Mouse (Mus musculus) frontal cortex, adult (tissue): Measurements from ENCODE around the gene Prph.
"Not testable (repeated sequence)": the region's sequence is repeated elsewhere in the genome, so short reads cannot be mapped to it uniquely, and the experiment has no call there.

Experiments
- ATAC-seq: cut with Nextera tagmentation; 2 replicates; pipeline ENCODE4 v1.9.2; 2017; ENCODE audit warnings: mild to moderate bottlenecking, moderate library complexity, mixed read lengths; ENCODE audit not compliant: low TSS enrichment

Prph gene

DNA sequence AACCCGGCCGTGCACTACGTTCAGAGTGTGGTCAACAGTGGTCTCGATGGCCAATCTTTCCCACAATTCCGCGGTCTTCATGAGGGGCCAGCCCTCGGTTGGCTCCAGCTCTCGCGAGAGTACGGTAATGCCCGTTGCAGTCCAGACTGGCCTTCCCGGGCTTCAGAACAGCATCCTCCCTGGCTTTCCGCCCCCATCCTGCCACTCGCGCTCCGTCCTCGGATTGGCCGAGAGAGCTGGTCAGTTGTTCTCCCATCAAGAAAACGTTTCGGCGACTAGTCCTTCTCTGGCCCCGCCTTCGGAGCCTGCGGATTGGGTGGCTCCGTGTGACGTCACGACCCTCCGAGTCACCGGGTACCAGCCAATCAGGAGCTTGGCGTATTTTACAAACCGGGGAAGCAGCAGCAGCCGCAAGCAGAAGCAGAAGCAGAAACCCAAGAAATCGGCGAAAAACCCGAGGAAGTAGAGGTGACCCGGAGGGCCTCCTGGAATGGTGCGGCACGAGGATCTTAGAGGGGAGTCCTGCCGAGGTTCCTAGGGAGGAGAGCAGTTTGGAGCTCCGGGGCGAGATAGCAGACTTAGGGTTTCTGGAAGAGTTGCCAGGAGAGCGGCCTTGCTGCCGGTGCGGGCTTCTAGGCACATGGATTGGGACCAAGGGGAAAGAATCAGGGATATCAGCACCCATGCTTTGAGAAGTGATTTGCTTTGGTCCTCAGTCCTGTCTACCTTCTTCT is 19.8 kb downstream of the Prph start:
- peak; percentile 99 for ATAC-seq

DNA sequence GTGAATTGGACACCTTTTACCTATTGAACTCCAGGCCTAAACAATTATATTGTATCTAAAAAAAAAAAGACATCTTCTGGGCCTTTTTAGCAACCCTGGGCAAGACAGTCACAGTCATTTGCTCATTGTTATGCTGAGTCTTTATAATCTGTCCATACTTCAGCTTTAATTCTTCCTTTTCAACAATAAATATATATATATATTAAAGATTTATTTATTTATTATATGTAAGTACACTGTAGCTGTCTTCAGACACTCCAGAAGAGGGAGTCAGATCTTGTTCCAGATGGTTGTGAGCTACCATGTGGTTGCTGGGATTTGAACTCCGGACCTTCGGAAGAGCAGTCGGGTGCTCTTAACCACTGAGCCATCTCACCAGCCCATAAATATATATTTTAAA is 21.0 kb downstream of the Prph start:
- ATAC-seq = not testable (repeated sequence)

DNA sequence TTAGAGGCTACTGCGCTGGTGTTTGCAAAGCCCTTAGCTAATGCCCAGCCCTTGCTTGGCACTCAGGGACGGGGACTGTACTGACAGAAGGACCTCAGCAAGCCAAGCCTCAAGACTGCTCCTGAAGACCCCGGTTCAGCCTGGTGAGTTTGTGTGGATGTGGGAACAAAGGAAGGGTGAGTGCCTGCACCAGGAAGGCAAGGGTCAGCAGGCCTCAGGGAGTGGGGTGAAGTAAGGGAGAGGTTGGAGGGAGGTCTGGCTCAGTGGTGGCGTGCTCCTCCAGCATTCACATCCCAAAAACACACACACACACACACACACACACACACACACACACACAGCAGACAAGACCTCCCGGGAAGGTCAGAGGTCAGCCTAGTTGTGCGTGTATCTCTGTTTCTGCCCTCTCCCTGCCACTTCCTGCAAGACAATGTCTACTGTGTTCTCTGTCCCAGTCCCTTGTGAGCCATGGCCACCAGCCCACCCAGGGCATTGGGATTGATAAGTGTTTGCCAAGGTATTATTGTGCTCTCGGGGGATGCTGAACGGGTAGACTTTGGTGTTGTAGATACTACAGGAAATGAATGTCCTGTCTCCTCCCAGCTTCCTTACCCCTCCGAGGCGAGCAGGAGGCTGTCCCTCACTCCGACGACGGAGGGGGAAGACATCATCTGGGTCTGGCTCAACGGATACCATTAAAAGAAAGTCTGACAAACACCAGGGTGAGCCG is 23.4 kb downstream of the Prph start:
- ATAC-seq = no peak

DNA sequence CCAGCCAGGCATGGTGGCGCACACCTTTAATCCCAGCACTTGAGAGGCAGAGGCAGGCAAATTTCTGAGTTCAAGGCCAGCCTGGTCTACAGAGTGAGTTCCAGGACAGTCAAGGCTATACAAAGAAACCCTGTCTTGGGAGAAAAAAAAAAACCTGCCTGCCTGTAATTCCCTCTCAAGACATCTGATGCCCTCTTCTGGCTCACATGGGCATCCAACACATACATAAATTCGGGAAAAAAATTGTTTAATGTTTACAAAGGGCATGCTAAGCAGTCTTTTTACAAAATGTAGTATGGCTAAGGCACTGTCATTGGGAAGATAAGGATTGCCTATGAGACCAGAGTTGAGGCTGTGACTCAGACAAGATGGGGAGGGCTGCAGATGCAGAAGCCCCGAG is 24.8 kb downstream of the Prph start:
- no peak for ATAC-seq

- no peak for ATAC-seq
Measured at GRCm38 (mm10) chr15:99082322-99082721, 27.3 kb downstream of the Prph start.

DNA sequence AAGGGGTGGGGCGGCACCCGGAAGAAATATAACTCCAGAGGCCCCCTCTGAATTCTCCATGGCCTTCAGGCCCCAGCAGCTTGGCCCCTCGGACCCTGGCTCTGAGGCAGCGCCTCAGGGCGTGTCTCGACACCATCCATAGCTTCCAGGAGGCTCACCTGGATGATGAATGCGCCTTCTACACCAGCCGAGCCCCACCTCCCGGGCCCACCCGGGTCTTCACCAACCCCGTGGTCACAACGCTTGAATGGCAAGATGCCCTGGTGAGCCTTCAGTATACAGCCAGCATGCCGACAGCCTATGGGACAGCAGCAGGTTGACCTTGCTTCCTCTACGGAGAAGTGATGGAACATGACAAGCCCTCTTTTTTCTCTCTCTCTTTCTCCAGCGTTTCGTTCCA is 27.9 kb downstream of the Prph start:
- ATAC-seq = no peak

- ATAC-seq = no peak
Measured at GRCm38 (mm10) chr15:99083258-99083657, 28.3 kb downstream of the Prph start.

DNA sequence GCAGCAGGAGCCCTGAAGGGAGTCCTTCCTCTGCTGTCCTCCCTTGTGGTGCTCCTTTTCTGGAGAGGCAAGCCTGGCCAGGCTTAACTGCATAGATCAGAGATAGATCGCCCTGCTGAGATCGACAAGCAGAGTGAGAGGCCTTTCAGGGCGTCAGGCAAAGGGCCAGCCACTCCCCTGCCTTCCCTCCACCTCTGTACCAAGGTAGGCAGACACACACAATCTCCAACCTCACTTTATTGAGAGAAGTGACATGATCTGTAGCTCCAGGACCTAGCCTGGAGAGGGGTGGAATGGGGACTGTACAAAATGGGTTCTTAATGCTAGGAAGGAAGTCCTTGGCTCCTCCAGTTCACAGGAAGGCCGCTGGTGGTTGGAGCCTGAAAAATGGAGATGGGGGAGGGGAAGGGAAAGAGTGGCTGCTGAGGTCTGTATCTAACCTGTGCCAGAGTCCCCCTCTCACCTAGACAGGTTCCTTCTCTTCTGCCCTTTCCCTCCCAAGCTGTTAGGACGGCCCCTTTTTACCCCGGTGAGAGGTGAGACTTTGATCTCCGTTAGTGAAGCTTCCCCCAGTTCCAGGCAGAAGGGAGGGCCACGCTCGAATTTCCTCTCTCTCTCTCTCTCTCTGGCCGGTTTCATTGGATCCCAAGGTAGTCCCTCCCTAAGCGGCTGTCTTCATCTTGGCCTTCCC is 29.0 kb downstream of the Prph start:
- no peak for ATAC-seq

DNA sequence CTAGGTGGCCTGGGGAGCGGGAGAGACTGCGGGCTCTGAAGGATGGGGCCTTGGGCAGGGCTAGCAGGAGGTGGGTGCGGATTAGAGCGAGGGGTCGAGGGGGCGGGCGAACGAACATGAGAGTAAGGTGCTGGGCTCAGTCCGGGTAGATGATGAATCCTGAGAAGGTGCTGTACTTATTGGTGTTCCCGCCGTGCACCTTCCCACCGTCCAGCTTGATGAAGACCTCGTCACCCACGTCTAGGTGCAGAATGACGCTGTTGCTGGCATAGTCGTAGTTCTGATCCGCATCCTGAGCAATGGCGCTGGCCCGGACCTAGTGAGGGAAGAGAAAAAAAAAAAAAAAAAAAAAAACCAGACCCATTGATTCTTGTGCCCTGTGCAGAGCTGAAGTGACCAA is 29.6 kb downstream of the Prph start:
- no peak for ATAC-seq

DNA sequence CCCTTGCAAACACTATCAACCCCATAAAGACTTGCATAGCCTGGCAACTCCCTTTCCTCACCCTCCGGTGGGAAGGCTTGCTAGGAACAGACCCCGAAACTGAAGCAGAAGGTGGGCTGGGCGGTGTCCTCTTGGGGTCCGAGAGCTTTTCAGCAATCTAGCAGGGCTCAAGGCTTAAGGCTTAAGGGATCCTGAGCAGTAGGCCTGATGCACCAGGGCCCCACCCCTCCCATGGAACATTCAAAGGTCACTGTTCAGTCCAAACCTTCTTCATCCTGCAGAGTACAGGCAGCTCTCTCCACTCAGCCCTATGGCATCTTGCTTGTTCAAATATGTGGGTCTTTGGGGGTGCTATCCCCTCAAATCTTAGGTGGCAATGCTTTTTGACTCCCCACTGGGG is 31.0 kb downstream of the Prph start:
- ATAC-seq = no peak

DNA sequence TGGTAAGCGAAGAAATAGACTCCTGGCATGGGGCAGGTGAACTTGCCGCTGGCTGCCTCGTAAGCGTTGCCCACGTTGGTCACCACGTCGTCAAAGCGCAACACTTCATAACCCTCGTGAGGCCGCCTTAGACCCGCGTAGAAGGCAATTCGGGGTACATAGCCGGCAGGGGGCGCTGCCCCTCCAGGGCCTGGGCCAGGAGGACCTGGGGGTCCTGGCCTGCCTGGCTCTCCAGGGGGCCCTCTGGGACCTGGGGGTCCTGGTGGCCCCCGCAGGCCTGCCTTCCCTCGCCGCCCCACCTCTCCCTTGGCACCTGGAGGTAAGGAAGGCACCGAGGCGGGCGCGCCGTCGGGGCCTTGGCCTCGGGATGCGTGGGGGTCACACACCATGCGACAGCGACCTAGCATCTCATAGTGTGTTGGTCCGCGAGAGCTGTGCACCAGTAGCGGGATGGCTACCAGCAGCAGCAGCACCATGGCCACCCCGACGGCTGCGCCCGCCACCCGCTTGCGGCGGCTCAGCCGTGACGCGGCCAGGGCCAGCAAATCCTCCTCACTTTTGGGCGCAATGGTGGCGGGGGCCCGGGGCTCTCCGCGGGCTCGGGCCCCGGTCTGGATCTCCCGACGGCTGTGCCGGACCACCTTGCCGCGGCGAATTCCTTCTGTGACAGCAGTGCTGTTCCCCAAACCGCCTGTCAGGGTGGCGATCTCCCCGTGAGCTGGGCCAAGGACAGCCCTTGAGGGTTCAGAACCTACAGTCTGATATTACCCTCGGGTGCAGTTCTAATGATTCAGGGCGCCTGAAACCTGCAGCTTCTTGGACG is 32.5 kb downstream of the Prph start, which contains the start of gene C1ql4:
C1ql4 (minus strand) TSS at position 565 of the 823 bp plus-strand sequence.
- ATAC-seq = no peak

- peak; percentile 70 for ATAC-seq
Measured at GRCm38 (mm10) chr15:99088292-99088691, 33.3 kb downstream of the Prph start.

GRCm38 (mm10) chr15:99089069-99089468 is 34.1 kb downstream of the Prph start:
- ATAC-seq = no peak

- no peak for ATAC-seq
Measured at GRCm38 (mm10) chr15:99092870-99093269, 37.9 kb downstream of the Prph start, which contains the start of gene Dnajc22. Gene Dnajc22, plus strand, starts transcription at chr15:99093170.

DNA sequence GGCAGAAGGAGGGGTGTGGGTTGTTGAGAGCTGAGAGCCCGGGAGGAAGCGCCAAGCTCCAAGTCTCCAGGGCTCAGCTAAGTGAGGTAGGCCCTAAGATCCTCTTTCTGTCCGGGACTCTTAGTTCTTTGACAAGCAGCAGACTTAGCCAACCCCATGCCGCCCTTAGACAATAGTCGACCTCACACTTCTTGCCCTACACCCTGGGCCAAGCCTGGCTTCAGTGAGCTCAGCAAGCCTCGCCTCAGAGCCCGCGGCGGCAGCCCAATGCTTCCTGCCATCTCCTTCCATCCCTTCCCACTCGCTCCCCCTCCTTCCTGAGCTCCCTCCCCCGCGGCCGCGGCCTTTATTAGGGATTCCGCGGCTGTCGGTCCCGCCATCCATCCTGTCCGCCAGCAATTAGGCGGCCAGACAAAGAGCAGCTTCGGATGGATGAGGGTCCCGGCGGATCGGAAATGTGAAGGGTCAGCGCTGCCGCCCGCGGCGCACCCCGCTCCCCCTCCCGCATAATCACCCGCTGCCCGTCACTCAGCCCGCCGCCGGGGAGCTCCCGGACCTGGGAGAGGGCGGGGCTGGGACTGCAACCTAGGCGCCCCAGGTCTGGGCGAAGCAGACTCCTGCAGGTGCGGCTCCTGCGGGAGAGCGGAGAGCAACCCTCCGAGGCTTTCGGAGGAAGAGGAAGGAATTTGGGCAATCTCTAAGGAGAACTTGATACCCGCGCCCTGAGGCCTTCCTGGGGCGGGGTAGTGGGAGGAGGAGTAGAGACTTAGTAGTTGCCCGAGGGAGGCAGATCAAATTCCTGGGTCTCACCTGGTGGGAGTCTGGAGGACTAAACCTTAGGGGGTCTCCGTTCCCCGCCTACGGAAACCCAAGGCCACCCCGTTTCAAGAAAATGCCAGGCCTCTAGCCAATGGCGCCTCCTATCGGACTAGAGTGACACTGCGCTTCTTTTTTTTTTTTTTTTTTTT is 38.6 kb downstream of the Prph start:
- no peak for ATAC-seq

DNA sequence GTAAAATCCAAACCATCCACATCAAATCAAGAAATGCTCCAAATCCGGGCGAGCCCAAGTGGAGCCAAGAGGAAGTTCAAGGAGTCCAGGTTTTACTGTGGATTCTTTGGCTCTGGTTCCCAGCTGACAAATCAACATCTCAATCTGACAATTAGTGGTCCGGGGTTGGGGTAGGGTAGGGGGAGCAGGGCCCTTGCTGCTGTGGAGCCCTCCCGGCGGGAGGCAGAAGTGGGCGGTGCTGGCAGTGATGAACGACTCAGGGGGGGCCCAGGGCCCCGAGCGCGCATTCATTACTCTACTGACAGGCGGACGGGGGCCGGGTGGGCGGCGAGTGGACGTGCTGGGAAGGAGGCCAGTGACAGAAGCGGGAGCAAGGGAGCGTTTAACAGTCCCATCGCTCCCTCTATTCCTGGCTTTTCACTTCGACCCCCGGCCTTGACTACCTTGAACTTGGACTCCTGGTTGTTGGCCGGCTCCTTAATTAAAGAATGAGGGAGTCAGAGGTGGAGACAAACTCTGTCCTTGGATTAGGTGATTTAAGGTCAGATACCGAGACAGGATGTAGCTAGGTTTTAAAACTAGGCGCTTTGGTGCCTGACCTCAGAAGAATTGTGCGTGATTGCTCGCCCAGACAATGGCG is 39.8 kb downstream of the Prph start:
- ATAC-seq = no peak

- ATAC-seq = no peak
Measured at GRCm38 (mm10) chr15:99095356-99095755, 40.4 kb downstream of the Prph start.

- no peak for ATAC-seq
Measured at GRCm38 (mm10) chr15:99096061-99096793, 41.3 kb downstream of the Prph start.

DNA sequence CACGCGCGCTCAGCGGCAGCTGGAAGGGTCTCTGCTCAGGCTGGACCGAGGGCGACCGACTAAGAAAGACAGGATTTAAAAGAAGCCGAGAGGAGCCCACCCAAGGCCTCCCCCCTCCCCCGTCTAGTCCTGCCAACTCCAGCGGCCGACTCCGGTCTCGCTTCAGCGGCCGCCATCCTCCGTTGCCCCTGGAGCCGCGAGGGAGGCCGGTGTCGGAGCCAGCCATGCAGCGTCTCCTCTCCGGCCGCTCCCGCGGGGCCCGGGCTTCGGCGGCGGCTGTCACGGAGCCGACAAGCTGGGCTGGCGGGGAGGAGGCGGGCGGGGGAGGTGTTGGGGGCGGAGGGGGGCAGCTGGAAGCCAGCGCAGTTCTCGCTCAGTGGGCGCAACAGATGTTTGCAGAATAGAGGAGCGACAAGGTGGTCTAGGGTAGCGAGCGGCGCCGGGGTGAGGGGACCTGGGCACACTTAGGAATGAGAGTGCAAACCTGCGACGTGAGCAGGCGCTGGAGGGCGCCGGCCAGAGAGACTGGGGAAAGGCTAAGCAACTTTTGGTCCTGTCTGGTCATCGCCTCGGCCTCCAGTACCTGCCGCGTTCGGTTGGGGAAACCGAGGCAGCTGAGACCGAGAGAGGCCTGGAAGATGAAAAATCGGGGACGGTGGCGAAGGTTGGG is 42.0 kb downstream of the Prph start:
- ATAC-seq = no peak
